Mouse (Mus musculus) heart, embryonic 16.5 days (tissue): ENCODE data around the gene Celsr1. TPM values are rescaled to one million over a fixed set of nuclear protein-coding genes. Genes with fewer than 3 reads are reported as not detected.

Experiments used
- ATAC-seq: fragments of 200-750 bp; cut with Nextera tagmentation; replicated peaks from 2 replicates; pipeline ENCODE4 v1.8.0; 2017; ENCODE audit warnings: moderate number of reproducible peaks; ENCODE audit not compliant: insufficient read depth, low FRiP score; ENCODE audit errors: extremely low read depth
- H3K27ac ChIP-seq: fragments of 300-500 bp; sonication (generic); 2 replicates; pipeline ENCODE4 v1.5.1; 2014; ENCODE audit warnings: mild to moderate bottlenecking, low read length, control low read depth, moderate library complexity
- H3K27me3 ChIP-seq: fragments of 300-500 bp; sonication (generic); 2 replicates; pipeline ENCODE4 v1.6.1; 2014; ENCODE audit warnings: low read length, mixed read lengths; ENCODE audit not compliant: control insufficient read depth, insufficient read depth
- H3K36me3 ChIP-seq: fragments of 300-500 bp; sonication (generic); 2 replicates; pipeline ENCODE4 v1.6.1; 2014; ENCODE audit not compliant: control insufficient read depth, insufficient read depth
- H3K4me1 ChIP-seq: fragments of 300-500 bp; sonication (generic); 2 replicates; pipeline ENCODE4 v1.6.1; 2014; ENCODE audit warnings: low read length, mixed read lengths; ENCODE audit not compliant: control insufficient read depth, insufficient read depth
- H3K4me2 ChIP-seq: fragments of 300-500 bp; sonication (generic); 2 replicates; pipeline ENCODE4 v1.6.1; 2014; ENCODE audit warnings: low read depth, mild to moderate bottlenecking, control low read depth, low read length
- H3K4me3 ChIP-seq: fragments of 300-500 bp; sonication (generic); 2 replicates; pipeline ENCODE4 v1.5.1; 2014; ENCODE audit warnings: mild to moderate bottlenecking, control low read depth, low read length
- H3K9ac ChIP-seq: fragments of 300-500 bp; sonication (generic); 2 replicates; pipeline ENCODE4 v1.6.1; 2014; ENCODE audit warnings: low read length, control low read depth
- H3K9me3 ChIP-seq: fragments of 300-500 bp; sonication (generic); replicated peaks from 2 replicates; pipeline ENCODE4 v1.6.1; 2016; ENCODE audit warnings: low read length; ENCODE audit not compliant: control insufficient read depth
- WGBS: fragments of 180-500 bp; shearing (Covaris S2); extraction: QIAGEN DNeasy Blood & Tissue Kit; methylation state at CpG from one replicate; pipeline ENCODE4 v1.1.7; 2014; 5-methylcytosine and 5-hydroxymethylcytosine counted together
- polyA plus RNA-seq: library from polyadenylated mRNA; unstranded; fragments of >200 nt; fragmentation: Nextera tagmentation; extraction: Ambion mirVana; gene quantifications from 2 replicates; pipeline ENCODE4 v1.2.1, GENCODE M21; 2015

Gene Celsr1
- polyA plus RNA-seq, 1 experiment from 2014 or later = 1.7 TPM

- WGBS = 55% methylated on average over 13 of the region's 13 CpGs
- Histone ChIP-seq H3K9me3 (no peaks in the 10 kb centered on the region), H3K4me3 (no peak overlapping the region), H3K9ac (no peak overlapping the region), H3K4me1 (peaks cover 22% of the 10 kb centered on the region), H3K27me3 (no peaks in the 10 kb centered on the region), H3K4me2 (no peak overlapping the region), H3K27ac (no peak overlapping the region), H3K36me3 (no peaks in the 10 kb centered on the region)
- ATAC-seq = no peak
These were observed 37.4 kb downstream of the Celsr1 start for GRCm38 (mm10) chr15:85996031-85996765.

GRCm38 (mm10) chr15:85994906-85995608, 38.5 kb downstream of the Celsr1 start:
- H3K36me3 ChIP-seq = no peaks in the 10 kb centered on the region
- H3K9ac ChIP-seq = no peak overlapping the region
- H3K4me3 ChIP-seq = no peak overlapping the region
- no peak overlapping the region for H3K4me2 ChIP-seq
- no peaks in the 10 kb centered on the region for H3K9me3 ChIP-seq
- peaks cover 14% of the 10 kb centered on the region for H3K4me1 ChIP-seq
- no peak for ATAC-seq
- H3K27me3 ChIP-seq = no peaks in the 10 kb centered on the region
- H3K27ac ChIP-seq = no peak overlapping the region
- WGBS = 78% methylated on average over 6 of the region's 6 CpGs

- WGBS = 47% methylated on average over 14 of the region's 14 CpGs
- Histone ChIP-seq H3K4me1 (peaks cover 14% of the 10 kb centered on the region), H3K9me3 (no peaks in the 10 kb centered on the region), H3K27ac (0 out of 2 replicates have a peak overlapping the region, but pooled peaks have one; percentile 19), H3K4me3 (no peak overlapping the region), H3K27me3 (no peaks in the 10 kb centered on the region), H3K9ac (0 out of 2 replicates have a peak overlapping the region, but pooled peaks have one; percentile 21), H3K36me3 (no peaks in the 10 kb centered on the region), H3K4me2 (no peak overlapping the region)
- no peak for ATAC-seq
These were observed 39.5 kb downstream of the Celsr1 start for GRCm38 (mm10) chr15:85993931-85994583.

- Histone ChIP-seq H3K4me1 (peaks cover 14% of the 10 kb centered on the region), H3K4me2 (no peak overlapping the region), H3K9ac (no peak overlapping the region), H3K27me3 (no peaks in the 10 kb centered on the region), H3K4me3 (no peak overlapping the region), H3K36me3 (no peaks in the 10 kb centered on the region), H3K9me3 (no peaks in the 10 kb centered on the region), H3K27ac (no peak overlapping the region)
- no peak for ATAC-seq
These were observed 40.2 kb downstream of the Celsr1 start for GRCm38 (mm10) chr15:85993386-85993785.

GRCm38 (mm10) chr15:85992125-85992495, 41.5 kb downstream of the Celsr1 start:
- Histone ChIP-seq H3K36me3 (no peaks in the 10 kb centered on the region), H3K9ac (no peak overlapping the region), H3K27ac (no peak overlapping the region), H3K4me3 (no peak overlapping the region), H3K4me1 (peaks cover 14% of the 10 kb centered on the region), H3K4me2 (no peak overlapping the region), H3K9me3 (no peaks in the 10 kb centered on the region), H3K27me3 (no peaks in the 10 kb centered on the region)
- WGBS = 38% methylated on average over 3 of the region's 3 CpGs
- no peak for ATAC-seq

GRCm38 (mm10) chr15:85991453-85992124, 42.0 kb downstream of the Celsr1 start:
- H3K36me3 ChIP-seq = no peaks in the 10 kb centered on the region
- H3K9ac ChIP-seq = no peak overlapping the region
- no peak for ATAC-seq
- H3K4me3 ChIP-seq = no peak overlapping the region
- H3K4me1 ChIP-seq = peaks cover 14% of the 10 kb centered on the region
- no peak overlapping the region for H3K27ac ChIP-seq
- no peaks in the 10 kb centered on the region for H3K27me3 ChIP-seq
- 75% methylated on average over 5 of the region's 5 CpGs for WGBS
- H3K9me3 ChIP-seq = no peaks in the 10 kb centered on the region
- no peak overlapping the region for H3K4me2 ChIP-seq

GRCm38 (mm10) chr15:85990696-85991443, 42.7 kb downstream of the Celsr1 start:
- no peak overlapping the region for H3K27ac ChIP-seq
- no peak overlapping the region for H3K4me2 ChIP-seq
- H3K9ac ChIP-seq = no peak overlapping the region
- ATAC-seq = no peak
- H3K9me3 ChIP-seq = no peaks in the 10 kb centered on the region
- no peak overlapping the region for H3K4me3 ChIP-seq
- H3K27me3 ChIP-seq = no peaks in the 10 kb centered on the region
- no peaks in the 10 kb centered on the region for H3K36me3 ChIP-seq
- peaks cover 14% of the 10 kb centered on the region for H3K4me1 ChIP-seq
- 76% methylated on average over 17 of the region's 17 CpGs for WGBS

GRCm38 (mm10) chr15:85987896-85988295, 45.7 kb downstream of the Celsr1 start:
- H3K4me3 ChIP-seq = no peak overlapping the region
- peaks cover 4% of the 10 kb centered on the region for H3K4me1 ChIP-seq
- no peaks in the 10 kb centered on the region for H3K9me3 ChIP-seq
- H3K9ac ChIP-seq = no peak overlapping the region
- WGBS = 30% methylated on average over 5 of the region's 5 CpGs
- no peaks in the 10 kb centered on the region for H3K36me3 ChIP-seq
- ATAC-seq = no peak
- H3K27me3 ChIP-seq = no peaks in the 10 kb centered on the region
- no peak overlapping the region for H3K27ac ChIP-seq
- H3K4me2 ChIP-seq = no peak overlapping the region
